Mouse (Mus musculus) neural tube, embryonic 13.5 days (tissue): Measurements from ENCODE around the gene Cnbd2. TPM values are rescaled to one million over a fixed set of nuclear protein-coding genes. Genes with fewer than 3 reads are reported as not detected.

Experiments
- ATAC-seq: fragments of 200-750 bp; cut with Nextera tagmentation; 2 replicates; pipeline ENCODE4 v1.8.0; 2017; ENCODE audit warnings: low read depth, mild to moderate bottlenecking, moderate TSS enrichment, moderate library complexity
- H3K27ac ChIP-seq: fragments of 300-500 bp; sonication (generic); replicated peaks from 2 replicates; pipeline ENCODE4 v1.5.1; 2015; ENCODE audit warnings: moderate library complexity, mild to moderate bottlenecking, inconsistent platforms
- H3K27me3 ChIP-seq: fragments of 300-500 bp; sonication (generic); 2 replicates; pipeline ENCODE4 v1.6.1; 2015; ENCODE audit warnings: mild to moderate bottlenecking, inconsistent platforms
- H3K36me3 ChIP-seq: fragments of 300-500 bp; sonication (generic); 2 replicates; pipeline ENCODE4 v1.6.1; 2015; ENCODE audit warnings: mild to moderate bottlenecking, inconsistent platforms
- H3K4me1 ChIP-seq: fragments of 300-500 bp; sonication (generic); replicated peaks from 2 replicates; pipeline ENCODE4 v1.6.1; 2015; ENCODE audit warnings: inconsistent platforms
- H3K4me2 ChIP-seq: fragments of 300-500 bp; sonication (generic); 2 replicates; pipeline ENCODE4 v1.6.1; 2015; ENCODE audit warnings: inconsistent platforms, mild to moderate bottlenecking, moderate library complexity
- H3K4me3 ChIP-seq: fragments of 300-500 bp; sonication (generic); 2 replicates; pipeline ENCODE4 v1.5.1; 2015; ENCODE audit warnings: mild to moderate bottlenecking, inconsistent platforms
- H3K9ac ChIP-seq: fragments of 300-500 bp; sonication (generic); 2 replicates; pipeline ENCODE4 v1.6.1; 2015; ENCODE audit warnings: moderate library complexity, mild to moderate bottlenecking, inconsistent platforms
- H3K9me3 ChIP-seq: fragments of 300-500 bp; sonication (generic); 2 replicates; pipeline ENCODE4 v1.6.1; 2016; ENCODE audit warnings: inconsistent platforms
- WGBS: fragments of 180-500 bp; shearing (Covaris S2); methylation state at CpG from one replicate; pipeline ENCODE4 v1.1.7; 2015; 5-methylcytosine and 5-hydroxymethylcytosine counted together
- polyA plus RNA-seq: library from polyadenylated mRNA; unstranded; fragments of >200 nt; fragmentation: Nextera tagmentation; extraction: Ambion mirVana; gene quantifications from 2 replicates; pipeline ENCODE4 v1.2.1, GENCODE M21; 2015

Gene Cnbd2
- 6.0 and 7.6 TPM in 2 replicates for polyA plus RNA-seq

- ATAC-seq: peak; percentile 94
- WGBS: under 1% methylated on average over 44 of the region's 49 CpGs
- Histone ChIP-seq H3K4me2 (peak within 1 kb of the TSS; percentile 83), H3K27me3 (no peaks in the 10 kb centered on the region), H3K9me3 (no peaks in the 10 kb centered on the region), H3K9ac (peak within 1 kb of the TSS; percentile 96), H3K36me3 (peaks cover 26% of the 10 kb centered on the region), H3K4me3 (peak within 1 kb of the TSS; percentile 83), H3K27ac (peak within 1 kb of the TSS; percentile 98), H3K4me1 (peaks cover 18% of the 10 kb centered on the region)
These were observed at the start of gene Cnbd2, which contains the start of gene Scand1 for GRCm38 (mm10) chr2:156312297-156312897. Gene Cnbd2, plus strand, starts transcription at chr2:156312299. Gene Scand1, minus strand, starts transcription at chr2:156312704.

DNA sequence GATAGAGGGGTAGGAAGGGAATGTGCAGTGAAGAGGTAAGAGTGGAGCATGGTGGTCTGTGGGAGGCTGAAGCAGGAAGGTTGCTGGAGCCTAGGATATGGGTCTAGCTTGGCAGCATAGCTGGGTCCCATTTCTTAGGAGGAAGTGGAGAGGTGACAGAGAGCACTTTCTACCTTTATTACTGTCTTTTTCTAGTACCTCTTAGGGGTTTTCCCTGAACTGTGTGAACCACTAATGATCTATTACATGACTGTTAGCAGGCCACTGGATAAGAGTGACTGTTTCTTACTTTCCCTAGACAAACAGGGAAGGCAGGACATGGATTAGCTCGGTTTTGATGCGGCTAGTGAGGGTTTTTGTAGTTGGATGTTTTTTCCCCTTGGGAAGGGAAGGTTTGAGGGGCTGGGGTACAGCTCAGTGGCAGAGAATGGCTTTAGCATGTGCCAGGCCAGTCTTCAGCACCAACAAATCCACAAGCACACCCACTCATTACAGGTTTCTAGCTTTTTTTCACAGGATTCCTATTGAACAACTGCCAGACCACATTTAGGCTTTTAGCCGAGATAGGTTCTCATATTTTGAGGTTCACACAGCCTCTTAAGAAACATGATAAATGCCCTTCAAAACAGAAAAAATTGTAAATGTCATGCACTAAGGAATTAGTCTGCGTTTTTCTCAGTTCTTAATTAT is 48.8 kb upstream of the Cnbd2 start:
- WGBS: 90% methylated on average over 4 of the region's 4 CpGs

DNA sequence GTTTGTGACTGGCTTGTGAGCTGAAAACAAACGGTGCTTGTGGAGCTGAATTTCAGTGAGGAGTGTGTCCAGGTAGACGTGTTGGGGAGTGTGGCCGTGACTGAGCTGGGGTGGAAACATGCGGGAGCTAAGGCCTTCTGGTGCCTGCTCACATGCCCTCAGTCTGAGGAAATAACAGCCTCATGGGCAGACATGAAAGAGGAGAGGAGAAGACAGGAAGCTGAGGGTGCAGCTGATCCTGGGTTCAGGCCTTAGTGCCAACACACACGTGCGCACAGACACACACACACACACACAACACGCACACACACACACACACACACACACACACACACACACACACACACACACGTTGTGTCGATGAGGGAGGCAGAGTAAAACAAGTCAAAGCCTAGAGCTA is 44.5 kb upstream of the Cnbd2 start:
- no peak for ATAC-seq
- H3K27me3 ChIP-seq: no peaks in the 10 kb centered on the region
- no peak overlapping the region for H3K4me2 ChIP-seq
- H3K9me3 ChIP-seq: no peaks in the 10 kb centered on the region
- H3K27ac ChIP-seq: no peak overlapping the region
- no peaks in the 10 kb centered on the region for H3K4me1 ChIP-seq
- H3K4me3 ChIP-seq: no peak overlapping the region
- peaks cover 37% of the 10 kb centered on the region for H3K36me3 ChIP-seq
- H3K9ac ChIP-seq: no peak overlapping the region
- 94% methylated on average over 9 of the region's 9 CpGs for WGBS

More for the DNA sequence above, 48.8 kb upstream of the Cnbd2 start:
- no peaks in the 10 kb centered on the region for H3K9me3 ChIP-seq
- no peak for ATAC-seq
- H3K36me3 ChIP-seq: peaks cover 55% of the 10 kb centered on the region
- H3K4me2 ChIP-seq: no peak overlapping the region
- no peaks in the 10 kb centered on the region for H3K27me3 ChIP-seq
- H3K27ac ChIP-seq: no peak overlapping the region
- H3K9ac ChIP-seq: no peak overlapping the region
- no peaks in the 10 kb centered on the region for H3K4me1 ChIP-seq
- H3K4me3 ChIP-seq: no peak overlapping the region

DNA sequence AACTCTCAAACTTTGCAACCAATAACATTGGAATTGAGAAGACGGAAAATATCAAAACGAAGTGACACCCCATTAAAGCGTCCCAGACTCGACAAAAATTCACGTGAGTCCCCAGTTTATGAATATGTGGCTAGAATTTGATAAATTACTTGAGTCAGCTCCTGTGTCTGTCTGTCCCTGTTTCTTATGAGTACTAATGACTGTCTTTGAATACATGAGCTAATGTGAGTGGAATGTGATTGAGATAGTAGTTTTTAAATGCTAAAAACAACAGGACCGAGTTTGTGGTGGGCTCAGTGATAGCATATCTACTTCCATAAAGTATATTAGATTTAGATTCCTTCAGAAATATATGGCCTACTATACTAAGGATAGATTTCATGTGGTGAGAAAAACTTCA is 39.5 kb upstream of the Cnbd2 start:
- no peak overlapping the region for H3K27ac ChIP-seq
- ATAC-seq: no peak
- no peaks in the 10 kb centered on the region for H3K4me1 ChIP-seq
- H3K4me2 ChIP-seq: no peak overlapping the region
- peaks cover 50% of the 10 kb centered on the region for H3K36me3 ChIP-seq
- no peak overlapping the region for H3K9ac ChIP-seq
- H3K9me3 ChIP-seq: no peaks in the 10 kb centered on the region
- WGBS: 95% methylated on average over 6 of the region's 6 CpGs
- H3K4me3 ChIP-seq: no peak overlapping the region
- H3K27me3 ChIP-seq: no peaks in the 10 kb centered on the region

DNA sequence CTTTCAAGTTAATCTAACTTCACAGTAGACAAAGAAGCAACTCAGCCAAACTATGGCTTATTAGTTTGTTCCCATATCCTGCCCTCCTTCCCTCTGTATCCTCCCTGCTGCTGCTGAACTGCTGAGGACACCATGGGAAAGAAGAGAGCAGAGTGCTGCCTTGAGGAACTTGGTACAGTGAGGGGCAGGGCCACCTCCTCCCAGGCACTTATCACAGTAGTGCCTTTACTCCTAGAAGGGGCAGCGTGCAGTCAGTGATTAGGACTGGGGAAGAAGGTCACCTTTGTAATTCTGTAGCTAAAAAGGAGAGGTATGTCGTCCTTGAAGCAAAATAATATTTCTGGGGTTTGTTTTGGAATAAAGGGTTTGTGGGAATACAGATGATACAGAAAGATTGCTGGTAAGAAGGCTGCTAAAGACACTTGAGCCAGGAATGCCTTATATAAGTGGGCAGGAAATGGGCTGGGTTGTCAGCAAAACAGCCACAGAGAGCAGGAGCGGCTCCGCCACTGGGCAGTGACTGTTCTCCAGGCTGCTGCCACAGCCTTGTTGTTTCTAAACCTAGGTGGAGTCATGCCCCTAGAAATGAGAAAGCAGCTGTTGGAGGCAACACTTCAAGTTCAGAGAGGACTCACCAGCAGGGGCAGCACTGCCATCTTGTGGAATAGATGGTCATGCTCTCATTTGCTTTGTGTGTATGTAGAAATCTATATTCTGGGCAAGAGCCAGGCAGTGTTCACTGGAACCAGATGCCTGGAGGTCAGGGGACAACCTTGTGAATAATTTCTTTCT is 33.7 kb upstream of the Cnbd2 start:
- ATAC-seq: peak; percentile 56; the same call in 1 of the 2 replicates
- H3K27ac ChIP-seq: 0 out of 2 replicates have a peak overlapping the region, but pooled peaks have one; percentile 4
- no peak overlapping the region for H3K4me3 ChIP-seq
- H3K9ac ChIP-seq: no peak overlapping the region
- no peaks in the 10 kb centered on the region for H3K9me3 ChIP-seq
- peaks cover 43% of the 10 kb centered on the region for H3K36me3 ChIP-seq
- no peaks in the 10 kb centered on the region for H3K4me1 ChIP-seq
- no peak overlapping the region for H3K4me2 ChIP-seq
- 68% methylated on average over 4 of the region's 4 CpGs for WGBS
- no peaks in the 10 kb centered on the region for H3K27me3 ChIP-seq

GRCm38 (mm10) chr2:156281227-156281626 is 30.9 kb upstream of the Cnbd2 start:
- H3K36me3 ChIP-seq: peaks cover 30% of the 10 kb centered on the region
- H3K4me2 ChIP-seq: no peak overlapping the region
- no peaks in the 10 kb centered on the region for H3K27me3 ChIP-seq
- H3K4me3 ChIP-seq: no peak overlapping the region
- 82% methylated on average over 4 of the region's 4 CpGs for WGBS
- H3K27ac ChIP-seq: no peak overlapping the region
- ATAC-seq: no peak
- H3K9ac ChIP-seq: no peak overlapping the region
- no peaks in the 10 kb centered on the region for H3K4me1 ChIP-seq
- no peaks in the 10 kb centered on the region for H3K9me3 ChIP-seq

GRCm38 (mm10) chr2:156285161-156285560 is 26.9 kb upstream of the Cnbd2 start:
- no peak overlapping the region for H3K4me3 ChIP-seq
- H3K27ac ChIP-seq: no peak overlapping the region
- H3K4me1 ChIP-seq: 0 out of 2 replicates have a peak, but pooled peaks cover 3% of the 10 kb centered on the region
- H3K9ac ChIP-seq: no peak overlapping the region
- ATAC-seq: no peak
- WGBS: 82% methylated on average over 2 of the region's 2 CpGs
- no peaks in the 10 kb centered on the region for H3K9me3 ChIP-seq
- peaks cover 44% of the 10 kb centered on the region for H3K36me3 ChIP-seq
- no peak overlapping the region for H3K4me2 ChIP-seq
- no peaks in the 10 kb centered on the region for H3K27me3 ChIP-seq

GRCm38 (mm10) chr2:156286733-156287132 is 25.4 kb upstream of the Cnbd2 start:
- ATAC-seq: no peak
- H3K9ac ChIP-seq: no peak overlapping the region
- 97% methylated on average over 4 of the region's 4 CpGs for WGBS
- no peaks in the 10 kb centered on the region for H3K9me3 ChIP-seq
- H3K36me3 ChIP-seq: peaks cover 46% of the 10 kb centered on the region
- no peak overlapping the region for H3K27ac ChIP-seq
- no peak overlapping the region for H3K4me2 ChIP-seq
- no peaks in the 10 kb centered on the region for H3K27me3 ChIP-seq
- 0 out of 2 replicates have a peak, but pooled peaks cover 3% of the 10 kb centered on the region for H3K4me1 ChIP-seq
- no peak overlapping the region for H3K4me3 ChIP-seq

- no peak overlapping the region for H3K4me2 ChIP-seq
- no peaks in the 10 kb centered on the region for H3K9me3 ChIP-seq
- H3K27ac ChIP-seq: no peak overlapping the region
- H3K9ac ChIP-seq: no peak overlapping the region
- peaks cover 48% of the 10 kb centered on the region for H3K36me3 ChIP-seq
- WGBS: 89% methylated on average over 2 of the region's 2 CpGs
- no peak for ATAC-seq
- H3K27me3 ChIP-seq: no peaks in the 10 kb centered on the region
- 0 out of 2 replicates have a peak, but pooled peaks cover 3% of the 10 kb centered on the region for H3K4me1 ChIP-seq
- H3K4me3 ChIP-seq: no peak overlapping the region
These were observed 23.9 kb upstream of the Cnbd2 start for GRCm38 (mm10) chr2:156288222-156288621.

GRCm38 (mm10) chr2:156289552-156290160 is 22.4 kb upstream of the Cnbd2 start:
- H3K4me3 ChIP-seq: no peak overlapping the region
- ATAC-seq: no peak
- no peak overlapping the region for H3K4me2 ChIP-seq
- WGBS: 93% methylated on average over 2 of the region's 2 CpGs
- H3K27ac ChIP-seq: no peak overlapping the region
- H3K36me3 ChIP-seq: peaks cover 61% of the 10 kb centered on the region
- no peaks in the 10 kb centered on the region for H3K9me3 ChIP-seq
- H3K9ac ChIP-seq: no peak overlapping the region
- 0 out of 2 replicates have a peak, but pooled peaks cover 3% of the 10 kb centered on the region for H3K4me1 ChIP-seq
- H3K27me3 ChIP-seq: no peaks in the 10 kb centered on the region

- no peak for ATAC-seq
- 81% methylated on average over 1 of the region's 1 CpGs for WGBS
- Histone ChIP-seq H3K4me2 (no peak overlapping the region), H3K4me1 (0 out of 2 replicates have a peak, but pooled peaks cover 3% of the 10 kb centered on the region), H3K9ac (no peak overlapping the region), H3K27ac (no peak overlapping the region), H3K4me3 (no peak overlapping the region), H3K36me3 (peaks cover 74% of the 10 kb centered on the region), H3K27me3 (no peaks in the 10 kb centered on the region), H3K9me3 (no peaks in the 10 kb centered on the region)
These were observed 20.1 kb upstream of the Cnbd2 start for GRCm38 (mm10) chr2:156291998-156292397.
